Mouse (Mus musculus): ENCODE results near the gene Vps54. TPM values are rescaled to one million over a fixed set of nuclear protein-coding genes. Genes with fewer than 3 reads are reported as not detected.
"Not testable (repeated sequence)": the region's sequence is repeated elsewhere in the genome, so short reads cannot be mapped to it uniquely, and the experiment has no call there.

The Vps54 gene
- polyA plus RNA-seq (2015; fragmentation: Nextera tagmentation; extraction: Ambion mirVana) = 9.6 and 9.7 TPM in 2 replicates

DNA sequence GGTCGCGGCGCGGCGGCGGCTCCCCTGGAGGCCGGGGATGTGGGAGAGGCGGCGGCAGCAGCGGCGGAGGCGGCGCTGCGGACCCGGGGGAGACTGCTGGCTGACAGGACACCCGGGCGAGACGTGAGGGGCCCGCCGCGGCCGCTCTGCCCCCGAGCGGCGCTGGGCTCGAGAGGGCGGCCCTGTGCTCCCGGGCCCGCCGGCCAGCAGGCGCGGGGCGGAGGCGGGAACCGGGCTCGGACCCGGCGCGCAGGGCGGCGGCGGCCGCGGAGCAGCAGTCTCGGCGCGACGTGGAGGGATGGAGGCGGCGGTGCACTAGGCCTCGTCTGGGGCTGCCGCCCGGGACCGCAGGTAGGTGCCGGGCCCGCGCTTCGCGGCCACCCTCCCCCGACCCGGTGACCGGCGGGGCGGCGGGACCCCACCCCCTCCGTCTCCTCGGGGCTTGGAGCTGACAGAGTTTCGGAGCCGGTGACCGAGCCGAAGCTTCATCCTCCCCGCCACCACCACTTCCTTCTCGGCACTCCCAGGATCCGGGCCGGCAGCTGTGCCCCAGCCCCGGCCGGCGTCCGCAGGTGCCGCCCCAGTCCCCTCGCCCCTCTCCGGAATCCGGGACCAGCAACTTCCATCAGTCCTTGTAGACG is at the start of gene Vps54:
Gene Vps54, plus strand, starts transcription at position 261 of the 641 bp plus-strand sequence.
- Histone ChIP-seq H3K27ac (ENCODE audit: low read length) (peak within 1 kb of the TSS; percentile 95), H3K9ac (ENCODE audit: low read length) (peak within 1 kb of the TSS; percentile 100), H3K4me1 (ENCODE audit: control insufficient read depth, insufficient read depth, low read length) (peaks cover 7% of the 10 kb centered on the region; the same call in 1 of the 2 replicates), H3K36me3 (ENCODE audit: control insufficient read depth, insufficient read depth, low read length) (no peaks in the 10 kb centered on the region), H3K9me3 (replicated peaks; ENCODE audit: control insufficient read depth, low read length) (no peaks in the 10 kb centered on the region), H3K4me2 (ENCODE audit: low read depth, low read length) (peak within 1 kb of the TSS; percentile 80), H3K27me3 (ENCODE audit: control insufficient read depth, insufficient read depth, low read length) (no peaks in the 10 kb centered on the region), H3K4me3 (replicated peaks; ENCODE audit: low read length) (peak within 1 kb of the TSS; percentile 79)
- under 1% methylated on average over 74 of the region's 84 CpGs for WGBS
- ATAC-seq (ENCODE audit: insufficient read depth, low FRiP score) = peak; percentile 79

DNA sequence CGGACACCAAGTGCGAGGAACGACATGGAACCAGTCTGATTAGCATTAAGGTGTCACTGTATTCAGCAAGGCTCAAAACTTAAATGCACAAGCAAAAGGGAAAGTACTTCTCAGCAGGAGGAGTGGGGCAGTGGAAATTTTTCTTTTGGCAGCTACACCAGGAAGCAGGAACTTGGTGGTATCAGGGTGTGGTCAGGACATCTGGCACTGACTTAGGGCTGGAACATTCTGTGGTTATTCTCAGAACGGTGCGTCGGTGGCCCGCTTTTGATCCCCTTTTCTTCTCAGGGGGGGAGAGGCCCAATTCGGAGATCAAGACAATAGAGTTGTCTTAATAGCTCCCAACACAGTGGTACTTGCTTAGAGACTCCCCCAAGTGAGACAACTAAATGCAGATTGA is 47.3 kb upstream of the Vps54 start:
- H3K36me3 ChIP-seq (ENCODE audit: control insufficient read depth, insufficient read depth, low read length); H3K4me2 ChIP-seq (ENCODE audit: low read depth, low read length); H3K4me1 ChIP-seq (ENCODE audit: control insufficient read depth, insufficient read depth, low read length); H3K9me3 ChIP-seq (replicated peaks; ENCODE audit: control insufficient read depth, low read length); H3K4me3 ChIP-seq (replicated peaks; ENCODE audit: low read length); H3K27me3 ChIP-seq (ENCODE audit: control insufficient read depth, insufficient read depth, low read length); ATAC-seq (ENCODE audit: insufficient read depth, low FRiP score); H3K27ac ChIP-seq (ENCODE audit: low read length); H3K9ac ChIP-seq (ENCODE audit: low read length): not testable (repeated sequence)
- WGBS = 90% methylated on average over 8 of the region's 8 CpGs

DNA sequence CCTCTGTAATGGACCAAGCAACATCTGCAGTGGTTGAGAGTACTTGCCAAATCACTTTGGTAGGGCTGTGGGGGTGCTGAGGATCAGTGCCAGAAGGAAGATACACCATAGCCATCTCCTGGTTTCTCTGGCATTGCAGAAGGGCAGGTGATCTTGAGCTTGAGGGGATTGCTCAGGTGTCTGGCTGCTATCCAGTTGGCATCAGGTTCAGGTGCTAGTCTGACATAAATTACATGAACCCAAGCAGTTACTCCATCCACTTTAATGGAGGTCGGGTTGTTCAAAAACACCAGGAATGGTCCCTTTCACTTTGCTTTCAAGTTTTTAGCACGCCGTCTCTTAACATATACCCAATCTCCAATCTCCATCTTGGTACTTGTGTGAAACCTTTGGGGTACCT is 44.2 kb upstream of the Vps54 start:
- ATAC-seq (ENCODE audit: insufficient read depth, low FRiP score) = no peak
- no peaks in the 10 kb centered on the region for H3K9me3 ChIP-seq (replicated peaks; ENCODE audit: control insufficient read depth, low read length)
- no peak overlapping the region for H3K9ac ChIP-seq (ENCODE audit: low read length)
- no peak overlapping the region for H3K27ac ChIP-seq (ENCODE audit: low read length)
- WGBS = 94% methylated on average over 3 of the region's 3 CpGs
- no peaks in the 10 kb centered on the region for H3K36me3 ChIP-seq (ENCODE audit: control insufficient read depth, insufficient read depth, low read length)
- H3K4me1 ChIP-seq (ENCODE audit: control insufficient read depth, insufficient read depth, low read length) = no peaks in the 10 kb centered on the region
- no peaks in the 10 kb centered on the region for H3K27me3 ChIP-seq (ENCODE audit: control insufficient read depth, insufficient read depth, low read length)
- no peak overlapping the region for H3K4me3 ChIP-seq (replicated peaks; ENCODE audit: low read length)
- H3K4me2 ChIP-seq (ENCODE audit: low read depth, low read length) = no peak overlapping the region

DNA sequence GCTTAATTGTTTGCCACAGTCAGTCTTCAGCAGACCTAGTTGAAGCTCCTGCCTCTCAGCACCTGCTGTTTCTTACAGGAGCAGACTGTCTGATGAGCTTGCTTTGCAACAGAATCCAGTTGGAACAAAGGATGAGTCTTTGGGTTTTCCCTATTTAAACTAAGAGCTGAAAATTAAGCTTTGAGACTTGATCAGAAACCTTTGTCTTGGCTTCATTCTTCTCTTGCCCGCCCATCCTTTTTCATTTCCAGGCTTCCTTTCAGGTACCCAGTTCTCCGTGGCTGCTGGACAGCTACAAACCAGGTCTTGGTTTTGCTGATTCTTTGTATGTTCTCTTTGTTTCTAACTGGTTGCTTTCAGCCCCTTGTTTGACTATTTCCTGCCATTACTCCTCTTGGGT is 30.0 kb upstream of the Vps54 start:
- H3K4me1 ChIP-seq (ENCODE audit: control insufficient read depth, insufficient read depth, low read length) = no peaks in the 10 kb centered on the region
- H3K9me3 ChIP-seq (replicated peaks; ENCODE audit: control insufficient read depth, low read length) = no peaks in the 10 kb centered on the region
- H3K9ac ChIP-seq (ENCODE audit: low read length) = no peak overlapping the region
- no peak overlapping the region for H3K27ac ChIP-seq (ENCODE audit: low read length)
- no peak overlapping the region for H3K4me3 ChIP-seq (replicated peaks; ENCODE audit: low read length)
- no peak for ATAC-seq (ENCODE audit: insufficient read depth, low FRiP score)
- 78% methylated on average over 2 of the region's 2 CpGs for WGBS
- H3K4me2 ChIP-seq (ENCODE audit: low read depth, low read length) = no peak overlapping the region
- no peaks in the 10 kb centered on the region for H3K27me3 ChIP-seq (ENCODE audit: control insufficient read depth, insufficient read depth, low read length)
- no peaks in the 10 kb centered on the region for H3K36me3 ChIP-seq (ENCODE audit: control insufficient read depth, insufficient read depth, low read length)

DNA sequence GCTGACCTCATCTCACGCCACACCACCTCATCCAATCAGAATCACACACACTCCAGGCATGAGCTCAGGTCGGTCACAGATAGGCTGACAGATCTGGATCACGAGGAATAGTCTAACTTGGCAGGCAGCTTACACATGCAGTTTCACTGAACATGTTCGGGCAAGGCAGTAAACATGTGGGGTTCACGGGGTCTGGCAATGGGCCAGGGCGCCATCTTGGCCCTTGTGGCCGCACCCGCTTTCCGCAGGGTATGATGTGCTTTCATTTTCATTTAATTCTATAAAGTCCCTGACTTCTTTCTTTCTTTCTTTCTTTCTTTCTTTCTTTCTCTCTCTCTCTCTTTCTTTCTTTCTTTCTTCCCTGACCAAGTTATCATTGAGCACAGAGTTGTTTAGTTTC is 29.4 kb upstream of the Vps54 start:
- H3K27me3 ChIP-seq (ENCODE audit: control insufficient read depth, insufficient read depth, low read length); ATAC-seq (ENCODE audit: insufficient read depth, low FRiP score); H3K9me3 ChIP-seq (replicated peaks; ENCODE audit: control insufficient read depth, low read length); H3K4me1 ChIP-seq (ENCODE audit: control insufficient read depth, insufficient read depth, low read length); H3K36me3 ChIP-seq (ENCODE audit: control insufficient read depth, insufficient read depth, low read length); H3K4me3 ChIP-seq (replicated peaks; ENCODE audit: low read length); H3K9ac ChIP-seq (ENCODE audit: low read length); H3K4me2 ChIP-seq (ENCODE audit: low read depth, low read length); H3K27ac ChIP-seq (ENCODE audit: low read length): not testable (repeated sequence)
- WGBS = 88% methylated on average over 9 of the region's 9 CpGs

DNA sequence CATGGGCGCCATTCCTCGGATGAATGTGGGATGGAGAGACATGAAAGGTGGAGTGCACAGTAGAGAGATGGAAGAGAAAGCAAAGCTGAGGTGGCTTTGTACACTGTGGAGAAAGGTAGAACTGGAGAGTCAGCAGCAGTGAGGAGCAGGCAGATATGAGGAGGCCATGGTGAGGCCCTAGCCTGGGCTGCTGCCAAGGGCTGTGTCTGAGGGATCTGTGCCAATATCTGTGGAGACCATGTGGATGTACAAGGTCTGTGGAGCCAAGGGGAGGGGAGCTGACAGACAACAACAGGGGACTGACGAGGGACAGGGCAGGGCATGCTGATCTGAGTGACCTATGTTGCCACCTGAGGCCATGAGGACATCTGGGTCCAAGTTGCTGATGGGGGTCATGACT is 21.7 kb upstream of the Vps54 start:
- no peaks in the 10 kb centered on the region for H3K4me1 ChIP-seq (ENCODE audit: control insufficient read depth, insufficient read depth, low read length)
- no peak overlapping the region for H3K27ac ChIP-seq (ENCODE audit: low read length)
- no peak overlapping the region for H3K4me2 ChIP-seq (ENCODE audit: low read depth, low read length)
- no peaks in the 10 kb centered on the region for H3K36me3 ChIP-seq (ENCODE audit: control insufficient read depth, insufficient read depth, low read length)
- H3K9ac ChIP-seq (ENCODE audit: low read length) = no peak overlapping the region
- no peaks in the 10 kb centered on the region for H3K9me3 ChIP-seq (replicated peaks; ENCODE audit: control insufficient read depth, low read length)
- H3K4me3 ChIP-seq (replicated peaks; ENCODE audit: low read length) = no peak overlapping the region
- no peaks in the 10 kb centered on the region for H3K27me3 ChIP-seq (ENCODE audit: control insufficient read depth, insufficient read depth, low read length)
- peak; percentile 40; the same call in 1 of the 2 replicates for ATAC-seq (ENCODE audit: insufficient read depth, low FRiP score)
- 89% methylated on average over 3 of the region's 3 CpGs for WGBS

DNA sequence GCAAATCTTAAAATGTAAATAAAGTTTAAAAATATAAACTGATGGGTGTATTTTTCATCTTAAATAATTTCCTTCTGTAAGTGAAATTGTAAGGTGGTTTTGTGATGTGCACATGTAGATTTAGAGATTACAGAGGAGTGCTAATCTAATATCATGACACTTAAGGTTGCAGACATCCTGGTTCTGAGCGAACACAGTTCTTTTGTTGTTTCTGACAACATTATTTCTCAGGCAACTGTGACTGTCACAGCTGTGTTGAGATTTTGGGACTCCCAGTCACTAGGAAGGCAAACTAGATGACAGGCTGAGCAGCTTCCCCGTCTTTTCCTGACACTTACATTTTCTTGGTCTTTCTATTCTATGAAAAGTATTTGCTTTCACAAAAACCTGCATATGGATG is 19.8 kb upstream of the Vps54 start:
- H3K9ac ChIP-seq (ENCODE audit: low read length) = no peak overlapping the region
- no peak overlapping the region for H3K4me2 ChIP-seq (ENCODE audit: low read depth, low read length)
- H3K9me3 ChIP-seq (replicated peaks; ENCODE audit: control insufficient read depth, low read length) = no peaks in the 10 kb centered on the region
- ATAC-seq (ENCODE audit: insufficient read depth, low FRiP score) = no peak
- no peaks in the 10 kb centered on the region for H3K27me3 ChIP-seq (ENCODE audit: control insufficient read depth, insufficient read depth, low read length)
- H3K36me3 ChIP-seq (ENCODE audit: control insufficient read depth, insufficient read depth, low read length) = no peaks in the 10 kb centered on the region
- 70% methylated on average over 2 of the region's 2 CpGs for WGBS
- H3K4me3 ChIP-seq (replicated peaks; ENCODE audit: low read length) = no peak overlapping the region
- no peak overlapping the region for H3K27ac ChIP-seq (ENCODE audit: low read length)
- H3K4me1 ChIP-seq (ENCODE audit: control insufficient read depth, insufficient read depth, low read length) = no peaks in the 10 kb centered on the region

DNA sequence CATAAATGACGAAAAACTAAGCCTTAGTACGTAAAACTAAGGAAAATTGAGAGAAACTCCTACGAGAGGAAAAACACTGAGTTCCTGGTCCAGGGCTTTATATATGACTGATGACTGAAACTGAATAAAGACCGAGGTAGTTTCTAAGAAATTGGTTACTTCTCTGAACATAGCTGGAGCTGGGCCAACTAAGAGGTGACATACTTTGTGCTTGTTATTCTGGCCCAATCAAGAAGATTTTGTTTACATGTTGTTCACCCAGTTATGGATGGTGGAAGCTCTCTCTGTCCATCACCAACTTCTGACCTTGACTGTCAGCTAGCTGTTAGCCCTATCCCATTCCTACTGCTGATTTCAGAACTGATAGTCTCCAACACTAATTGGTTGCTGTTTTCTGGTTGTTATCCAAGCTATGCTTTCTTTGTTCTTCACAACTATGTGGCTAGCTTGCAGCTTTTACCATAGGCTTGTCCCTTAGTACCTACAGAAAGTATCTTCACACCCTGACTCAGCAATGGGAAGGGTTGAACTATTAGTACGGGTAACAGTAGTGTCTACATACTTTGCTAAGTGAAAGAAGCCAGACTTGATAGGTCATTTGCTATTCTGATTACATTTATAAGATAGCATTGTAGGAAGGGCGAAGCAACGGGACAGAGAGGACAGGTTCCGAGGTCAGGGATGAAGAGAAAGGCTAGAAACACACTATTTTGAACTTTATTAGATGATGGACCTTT is 19.1 kb upstream of the Vps54 start:
- Histone ChIP-seq H3K4me2 (ENCODE audit: low read depth, low read length) (no peak overlapping the region), H3K9me3 (replicated peaks; ENCODE audit: control insufficient read depth, low read length) (no peaks in the 10 kb centered on the region), H3K27ac (ENCODE audit: low read length) (no peak overlapping the region), H3K9ac (ENCODE audit: low read length) (no peak overlapping the region), H3K36me3 (ENCODE audit: control insufficient read depth, insufficient read depth, low read length) (no peaks in the 10 kb centered on the region), H3K4me3 (replicated peaks; ENCODE audit: low read length) (no peak overlapping the region), H3K4me1 (ENCODE audit: control insufficient read depth, insufficient read depth, low read length) (no peaks in the 10 kb centered on the region), H3K27me3 (ENCODE audit: control insufficient read depth, insufficient read depth, low read length) (no peaks in the 10 kb centered on the region)
- no peak for ATAC-seq (ENCODE audit: insufficient read depth, low FRiP score)
- 84% methylated on average over 8 of the region's 8 CpGs for WGBS

DNA sequence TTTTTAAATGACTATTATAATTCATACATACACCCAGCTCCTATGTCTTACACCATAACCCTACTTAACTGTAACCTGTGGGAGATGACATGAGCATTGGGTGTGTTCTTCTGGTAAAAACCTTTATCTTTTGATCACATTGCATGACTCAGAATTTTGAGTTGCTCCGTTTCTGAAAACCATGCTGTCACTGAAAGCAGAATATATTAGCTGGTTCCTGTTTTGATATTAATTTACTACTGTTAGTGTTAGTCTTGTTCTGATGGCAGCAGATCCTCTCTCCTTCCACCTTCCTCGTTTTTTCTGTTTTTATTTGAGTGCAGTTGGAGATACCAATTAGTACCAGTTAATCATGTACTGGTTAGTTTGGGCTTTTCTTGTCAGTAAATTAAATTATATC is 18.3 kb upstream of the Vps54 start:
- Histone ChIP-seq H3K4me3 (replicated peaks; ENCODE audit: low read length) (no peak overlapping the region), H3K9me3 (replicated peaks; ENCODE audit: control insufficient read depth, low read length) (no peaks in the 10 kb centered on the region), H3K4me1 (ENCODE audit: control insufficient read depth, insufficient read depth, low read length) (no peaks in the 10 kb centered on the region), H3K36me3 (ENCODE audit: control insufficient read depth, insufficient read depth, low read length) (no peaks in the 10 kb centered on the region), H3K4me2 (ENCODE audit: low read depth, low read length) (no peak overlapping the region), H3K27me3 (ENCODE audit: control insufficient read depth, insufficient read depth, low read length) (no peaks in the 10 kb centered on the region), H3K27ac (ENCODE audit: low read length) (no peak overlapping the region), H3K9ac (ENCODE audit: low read length) (no peak overlapping the region)
- ATAC-seq (ENCODE audit: insufficient read depth, low FRiP score) = no peak
- WGBS = 50% methylated on average over 2 of the region's 2 CpGs

Measured in stomach, embryonic 16.5 days (tissue).